Mouse (Mus musculus) bone marrow macrophage, adult 2 months (primary cell): ENCODE data around the gene Ager.

Experiments
- CTCF ChIP-seq: IDR thresholded peaks from 2 replicates; pipeline ENCODE4 v1.5.1; 2012; ENCODE audit warnings: low read depth, mild to moderate bottlenecking, low read length, moderate library complexity
- POLR2A ChIP-seq: IDR thresholded peaks from 2 replicates; pipeline ENCODE4 v1.6.1; 2012; ENCODE audit warnings: mild to moderate bottlenecking, low read depth, low read length, borderline replicate concordance

- TF ChIP-seq POLR2A (no peak), CTCF (no peak)
These were observed 37.8 kb upstream of the Ager start for GRCm38 (mm10) chr17:34559895-34560294.
